ENCODE assay signal across 11 mouse cellular contexts in the genomic region with DNA sequence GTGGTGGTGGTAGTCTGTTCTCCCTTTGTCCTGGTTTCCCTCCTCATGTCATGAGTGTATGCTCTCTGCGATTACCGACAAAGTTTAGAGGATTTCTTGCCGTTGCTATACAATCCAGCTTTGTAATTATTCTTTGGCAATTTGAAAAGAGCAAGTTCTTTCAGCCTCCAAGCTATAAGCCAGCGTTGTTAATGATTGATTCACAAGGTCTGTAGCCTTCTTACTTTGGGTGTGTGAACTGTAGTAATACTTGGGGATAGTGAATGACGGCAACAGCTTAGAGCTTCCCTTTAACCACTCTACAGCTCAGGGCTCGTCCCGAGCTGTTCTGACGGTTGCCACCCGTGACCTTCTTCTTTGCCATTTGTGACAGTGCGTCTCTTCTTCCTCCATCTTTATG.
"Had no signal": no experiment of that assay in that cellular context is flagged by ENCODE, and none has a peak within 500 bp of the region (broad histone marks: within the 10 kb centered on the region; RNA-seq: fewer than 3 reads in every experiment).

No protein-coding gene starts in this region.

- H3K4me1 ChIP-seq: neural tube, embryonic 13.5 days had no signal

- H3K36me3 ChIP-seq: limb, embryonic 13.5 days; neural tube, embryonic 13.5 days had no signal

- DNase-seq: lung, adult 18-20 months; retina, postnatal 1 day; right cerebral cortex, postnatal 4 days; spleen, adult 18-20 months; thymus, postnatal 36 days had no signal

- ATAC-seq: midbrain, embryonic 16.5 days had no signal

- H3K9me3 ChIP-seq: limb, embryonic 13.5 days; midbrain, embryonic 12.5 days; neural tube, embryonic 13.5 days had no signal

- H3K4me2 ChIP-seq: limb, embryonic 13.5 days; midbrain, embryonic 12.5 days; neural tube, embryonic 13.5 days had no signal

- H3K4me3 ChIP-seq: layer of hippocampus, adult 2 months; limb, embryonic 13.5 days; midbrain, embryonic 12.5 days; neural tube, embryonic 13.5 days had no signal

- H3K27me3 ChIP-seq: limb, embryonic 13.5 days; midbrain, embryonic 12.5 days; neural tube, embryonic 13.5 days had no signal

- H3K9ac ChIP-seq: limb, embryonic 13.5 days; liver, embryonic 14.5 days; midbrain, embryonic 12.5 days; neural tube, embryonic 13.5 days had no signal

- H3K27ac ChIP-seq: layer of hippocampus, adult 2 months; limb, embryonic 13.5 days; liver, embryonic 14.5 days; midbrain, embryonic 12.5 days; neural tube, embryonic 13.5 days had no signal
